Mouse (Mus musculus): ENCODE data around the gene Fndc3a.

- TF ChIP-seq CTCF (IDR thresholded peaks at IDR 0.05; ENCODE audit: extremely low read depth, insufficient read depth, low read length) (no peak), POLR2A (IDR thresholded peaks at IDR 0.05; ENCODE audit: extremely low read depth, insufficient read depth, low read length) (no peak)
Observed at GRCm38 (mm10) chr14:72689525-72689924, 20.3 kb downstream of the Fndc3a start.
